Mouse (Mus musculus) erythroblast, embryonic 14.5 days (primary cell): ENCODE results near the gene Immp2l. TPM values are rescaled to one million over a fixed set of nuclear protein-coding genes. Genes with fewer than 3 reads are reported as not detected.
"Not testable (repeated sequence)": the region's sequence is repeated elsewhere in the genome, so short reads cannot be mapped to it uniquely, and the experiment has no call there.

Experiments
- H3K27me3 ChIP-seq: 2 replicates; pipeline ENCODE4 v1.6.1; 2012; ENCODE audit warnings: inconsistent platforms; ENCODE audit not compliant: control insufficient read depth
- H3K36me3 ChIP-seq: 2 replicates; pipeline ENCODE4 v1.6.1; 2012; ENCODE audit warnings: mild to moderate bottlenecking, inconsistent platforms; ENCODE audit not compliant: control insufficient read depth
- H3K4me1 ChIP-seq: 2 replicates; pipeline ENCODE4 v1.6.1; 2012; ENCODE audit warnings: inconsistent platforms; ENCODE audit not compliant: control insufficient read depth
- H3K4me3 ChIP-seq: replicated peaks from 2 replicates; pipeline ENCODE3; 2012; ENCODE audit warnings: moderate library complexity, mild to moderate bottlenecking, inconsistent platforms
- H3K9me3 ChIP-seq: 2 replicates; pipeline ENCODE4 v1.6.1; 2012; ENCODE audit warnings: low read length, inconsistent platforms, mixed read lengths; ENCODE audit not compliant: control insufficient read depth
- GATA1 ChIP-seq: IDR thresholded peaks from 2 replicates; pipeline ENCODE4 v1.6.1; 2012; ENCODE audit warnings: low read length, inconsistent platforms, mixed read lengths
- TAL1 ChIP-seq: IDR thresholded peaks from 3 replicates; pipeline ENCODE4 v1.6.1; 2012; ENCODE audit warnings: low read length, inconsistent platforms, mixed read lengths
- polyA plus RNA-seq: library from polyadenylated mRNA; stranded (reverse); fragments of >175 nt; gene quantifications from 2 replicates; pipeline ENCODE4 v1.2.3, GENCODE M21; 2012

Gene Immp2l
- polyA plus RNA-seq, 1 experiment, result 0.11 TPM

GRCm38 (mm10) chr12:41727764-41728338 is 704.0 kb downstream of the Immp2l start:
- Histone ChIP-seq H3K9me3 (peaks cover 2% of the 10 kb centered on the region; the same call in 1 of the 2 replicates), H3K27me3 (no peaks in the 10 kb centered on the region), H3K36me3 (no peaks in the 10 kb centered on the region), H3K4me3 (no peak overlapping the region), H3K4me1 (no peaks in the 10 kb centered on the region)
- TF ChIP-seq GATA1 (no peak), TAL1 (no peak)

- Histone ChIP-seq H3K27me3 (no peaks in the 10 kb centered on the region), H3K4me3 (no peak overlapping the region), H3K4me1 (no peaks in the 10 kb centered on the region), H3K9me3 (peaks cover 2% of the 10 kb centered on the region; the same call in 1 of the 2 replicates), H3K36me3 (no peaks in the 10 kb centered on the region)
- no peak for TF ChIP-seq GATA1
- TF ChIP-seq TAL1, result no peak
Measured at GRCm38 (mm10) chr12:41728467-41728866, 704.6 kb downstream of the Immp2l start.

GRCm38 (mm10) chr12:41729780-41730179 is 705.9 kb downstream of the Immp2l start:
- no peaks in the 10 kb centered on the region for H3K36me3 ChIP-seq
- no peak overlapping the region for H3K4me3 ChIP-seq
- H3K27me3 ChIP-seq, result no peaks in the 10 kb centered on the region
- no peak for TF ChIP-seq TAL1
- peaks cover 2% of the 10 kb centered on the region; the same call in 1 of the 2 replicates for H3K9me3 ChIP-seq
- no peaks in the 10 kb centered on the region for H3K4me1 ChIP-seq

GRCm38 (mm10) chr12:41733168-41733567 is 709.3 kb downstream of the Immp2l start:
- Histone ChIP-seq H3K36me3 (no peaks in the 10 kb centered on the region), H3K4me1 (no peaks in the 10 kb centered on the region), H3K9me3 (peaks cover 2% of the 10 kb centered on the region; the same call in 1 of the 2 replicates), H3K4me3 (no peak overlapping the region), H3K27me3 (no peaks in the 10 kb centered on the region)
- TF ChIP-seq TAL1 (no peak), GATA1 (no peak)

- Histone ChIP-seq H3K9me3 (no peaks in the 10 kb centered on the region), H3K36me3 (no peaks in the 10 kb centered on the region), H3K27me3 (no peaks in the 10 kb centered on the region), H3K4me3 (no peak overlapping the region), H3K4me1 (no peaks in the 10 kb centered on the region)
- TF ChIP-seq GATA1, result no peak
- no peak for TF ChIP-seq TAL1
Measured at GRCm38 (mm10) chr12:41742887-41743286, 719.0 kb downstream of the Immp2l start.

GRCm38 (mm10) chr12:41763396-41763795 is 739.5 kb downstream of the Immp2l start:
- Histone ChIP-seq H3K4me3 (no peak overlapping the region), H3K4me1 (no peaks in the 10 kb centered on the region), H3K27me3 (no peaks in the 10 kb centered on the region), H3K9me3 (no peaks in the 10 kb centered on the region), H3K36me3 (no peaks in the 10 kb centered on the region)
- TF ChIP-seq TAL1 (no peak), GATA1 (no peak)

- Histone ChIP-seq H3K9me3 (no peaks in the 10 kb centered on the region), H3K4me3 (no peak overlapping the region), H3K36me3 (no peaks in the 10 kb centered on the region), H3K27me3 (no peaks in the 10 kb centered on the region), H3K4me1 (no peaks in the 10 kb centered on the region)
- no peak for TF ChIP-seq TAL1
- TF ChIP-seq GATA1, result no peak
Measured at GRCm38 (mm10) chr12:41773961-41774360, 750.1 kb downstream of the Immp2l start.

- TF ChIP-seq TAL1, result no peak
- no peak for TF ChIP-seq GATA1
Measured at GRCm38 (mm10) chr12:41774623-41775323, 750.9 kb downstream of the Immp2l start.

GRCm38 (mm10) chr12:41777762-41778161 is 753.9 kb downstream of the Immp2l start:
- H3K4me3 ChIP-seq, H3K9me3 ChIP-seq, H3K4me1 ChIP-seq, H3K36me3 ChIP-seq, H3K27me3 ChIP-seq: not testable (repeated sequence)

More at GRCm38 (mm10) chr12:41774623-41775323, 750.9 kb downstream of the Immp2l start:
- no peaks in the 10 kb centered on the region for H3K36me3 ChIP-seq
- H3K9me3 ChIP-seq, result no peaks in the 10 kb centered on the region
- H3K4me3 ChIP-seq, result no peak overlapping the region
- no peaks in the 10 kb centered on the region for H3K4me1 ChIP-seq
- H3K27me3 ChIP-seq, result no peaks in the 10 kb centered on the region

- H3K27me3 ChIP-seq, H3K4me1 ChIP-seq, H3K9me3 ChIP-seq, H3K36me3 ChIP-seq, H3K4me3 ChIP-seq: not testable (repeated sequence)
Measured at GRCm38 (mm10) chr12:41793681-41794080, 769.8 kb downstream of the Immp2l start.
